Mouse (Mus musculus) liver, embryonic 11.5 days (tissue): ENCODE measurements around the gene St7. TPM values are rescaled to one million over a fixed set of nuclear protein-coding genes. Genes with fewer than 3 reads are reported as not detected.

Source experiments
- ATAC-seq: fragments of 200-750 bp; cut with Nextera tagmentation; replicated peaks from 2 replicates; pipeline ENCODE4 v1.8.0; 2017; ENCODE audit warnings: moderate number of reproducible peaks, mild to moderate bottlenecking, moderate TSS enrichment, moderate library complexity; ENCODE audit not compliant: low FRiP score
- DNase-seq: peaks from one replicate; pipeline ENCODE4 v3.0.0-alpha.2; 2017; ENCODE audit warnings: low spot score
- H3K27ac ChIP-seq: fragments of 300-500 bp; sonication (generic); 2 replicates; pipeline ENCODE4 v1.5.1; 2014; ENCODE audit warnings: mild to moderate bottlenecking, low read depth, low read length, control low read depth
- H3K27me3 ChIP-seq: fragments of 300-500 bp; sonication (generic); replicated peaks from 2 replicates; pipeline ENCODE4 v1.6.1; 2014; ENCODE audit warnings: low read length, mixed read lengths; ENCODE audit not compliant: control insufficient read depth, insufficient read depth
- H3K36me3 ChIP-seq: fragments of 300-500 bp; sonication (generic); 2 replicates; pipeline ENCODE4 v1.6.1; 2014; ENCODE audit warnings: mild to moderate bottlenecking, low read length, moderate library complexity, mixed read lengths; ENCODE audit not compliant: control insufficient read depth, insufficient read depth
- H3K4me1 ChIP-seq: fragments of 300-500 bp; sonication (generic); replicated peaks from 2 replicates; pipeline ENCODE4 v1.6.1; 2014; ENCODE audit warnings: low read length, mixed read lengths; ENCODE audit not compliant: control insufficient read depth, insufficient read depth
- H3K4me2 ChIP-seq: fragments of 300-500 bp; sonication (generic); 2 replicates; pipeline ENCODE4 v1.6.1; 2014; ENCODE audit warnings: mild to moderate bottlenecking, control low read depth, moderate library complexity
- H3K4me3 ChIP-seq: fragments of 300-500 bp; sonication (generic); 2 replicates; pipeline ENCODE4 v1.5.1; 2014; ENCODE audit warnings: low read depth, low read length, control low read depth
- H3K9ac ChIP-seq: fragments of 300-500 bp; sonication (generic); 2 replicates; pipeline ENCODE4 v1.6.1; 2014; ENCODE audit warnings: low read depth, low read length, control low read depth
- H3K9me3 ChIP-seq: fragments of 300-500 bp; sonication (generic); 2 replicates; pipeline ENCODE4 v1.6.1; 2016; ENCODE audit warnings: low read length, inconsistent platforms, mixed read lengths; ENCODE audit not compliant: control insufficient read depth
- WGBS: fragments of 180-500 bp; shearing (Covaris S2); extraction: QIAGEN DNeasy Blood & Tissue Kit; methylation state at CpG from one replicate; pipeline ENCODE4 v1.1.7; 2014; 5-methylcytosine and 5-hydroxymethylcytosine counted together
- polyA plus RNA-seq: library from polyadenylated mRNA; unstranded; fragments of >200 nt; fragmentation: Nextera tagmentation; extraction: Ambion mirVana; gene quantifications from 2 replicates; pipeline ENCODE4 v1.2.1, GENCODE M21; 2014

St7 gene
- polyA plus RNA-seq, 1 experiment from 2014 or later, result 18.6 TPM

- DNase-seq (no peak), ATAC-seq (no peak)
- Histone ChIP-seq H3K9ac (no peak overlapping the region), H3K27ac (no peak overlapping the region), H3K36me3 (no peaks in the 10 kb centered on the region), H3K4me3 (no peak overlapping the region), H3K4me2 (no peak overlapping the region), H3K4me1 (peaks cover 5% of the 10 kb centered on the region; the same call in 1 of the 2 replicates), H3K9me3 (no peaks in the 10 kb centered on the region), H3K27me3 (no peaks in the 10 kb centered on the region)
- WGBS, result 76% methylated on average over 3 of the region's 3 CpGs
These were observed 34.5 kb downstream of the St7 start for GRCm38 (mm10) chr6:17727241-17727640.

GRCm38 (mm10) chr6:17727891-17728790, 35.4 kb downstream of the St7 start:
- Histone ChIP-seq H3K4me2 (no peak overlapping the region), H3K36me3 (no peaks in the 10 kb centered on the region), H3K27me3 (no peaks in the 10 kb centered on the region), H3K9ac (no peak overlapping the region), H3K4me1 (peaks cover 5% of the 10 kb centered on the region; the same call in 1 of the 2 replicates), H3K27ac (no peak overlapping the region), H3K9me3 (no peaks in the 10 kb centered on the region), H3K4me3 (no peak overlapping the region)
- ATAC-seq (peak; percentile 55), DNase-seq (no peak)
- WGBS, result 73% methylated on average over 9 of the region's 9 CpGs

GRCm38 (mm10) chr6:17730122-17730521, 37.4 kb downstream of the St7 start:
- Histone ChIP-seq H3K27me3 (no peaks in the 10 kb centered on the region), H3K4me3 (no peak overlapping the region), H3K36me3 (no peaks in the 10 kb centered on the region), H3K4me1 (peaks cover 14% of the 10 kb centered on the region), H3K4me2 (no peak overlapping the region), H3K27ac (no peak overlapping the region), H3K9me3 (no peaks in the 10 kb centered on the region), H3K9ac (no peak overlapping the region)
- DNase-seq, result no peak
- ATAC-seq, result no peak
- 81% methylated on average over 6 of the region's 6 CpGs for WGBS

GRCm38 (mm10) chr6:17731694-17732093, 39.0 kb downstream of the St7 start:
- 70% methylated on average over 5 of the region's 5 CpGs for WGBS
- no peak overlapping the region for H3K9ac ChIP-seq
- ATAC-seq (no peak), DNase-seq (no peak)
- H3K27me3 ChIP-seq, result no peaks in the 10 kb centered on the region
- no peak overlapping the region for H3K4me2 ChIP-seq
- H3K36me3 ChIP-seq, result no peaks in the 10 kb centered on the region
- H3K4me3 ChIP-seq, result no peak overlapping the region
- H3K9me3 ChIP-seq, result no peaks in the 10 kb centered on the region
- H3K4me1 ChIP-seq, result peaks cover 16% of the 10 kb centered on the region
- H3K27ac ChIP-seq, result no peak overlapping the region

- Histone ChIP-seq H3K27ac (peak overlapping the region; percentile 38; the same call in 1 of the 2 replicates), H3K9ac (no peak overlapping the region), H3K9me3 (no peaks in the 10 kb centered on the region), H3K4me2 (peak overlapping the region; percentile 37), H3K4me1 (peaks cover 28% of the 10 kb centered on the region), H3K4me3 (no peak overlapping the region), H3K27me3 (no peaks in the 10 kb centered on the region), H3K36me3 (no peaks in the 10 kb centered on the region)
- DNase-seq (no peak), ATAC-seq (peak; percentile 78)
- 36% methylated on average over 8 of the region's 8 CpGs for WGBS
These were observed 41.2 kb downstream of the St7 start for GRCm38 (mm10) chr6:17733951-17734411.

- Histone ChIP-seq H3K27me3 (no peaks in the 10 kb centered on the region), H3K4me2 (peak overlapping the region; percentile 42), H3K9ac (no peak overlapping the region), H3K27ac (0 out of 2 replicates have a peak overlapping the region, but pooled peaks have one; percentile 19), H3K4me3 (no peak overlapping the region), H3K4me1 (peaks cover 44% of the 10 kb centered on the region), H3K36me3 (no peaks in the 10 kb centered on the region), H3K9me3 (no peaks in the 10 kb centered on the region)
- ATAC-seq (no peak; the same call in 1 of the 2 replicates), DNase-seq (no peak)
- WGBS, result 56% methylated on average over 8 of the region's 8 CpGs
These were observed 44.7 kb downstream of the St7 start for GRCm38 (mm10) chr6:17737262-17737948.

GRCm38 (mm10) chr6:17740128-17740527, 47.4 kb downstream of the St7 start:
- H3K9ac ChIP-seq, result no peak overlapping the region
- H3K9me3 ChIP-seq, result no peaks in the 10 kb centered on the region
- DNase-seq, result no peak
- no peak overlapping the region for H3K4me3 ChIP-seq
- no peak overlapping the region for H3K27ac ChIP-seq
- ATAC-seq, result no peak
- no peaks in the 10 kb centered on the region for H3K27me3 ChIP-seq
- peaks cover 45% of the 10 kb centered on the region for H3K4me1 ChIP-seq
- H3K36me3 ChIP-seq, result no peaks in the 10 kb centered on the region
- WGBS, result 92% methylated on average over 1 of the region's 1 CpGs
- H3K4me2 ChIP-seq, result no peak overlapping the region

- Histone ChIP-seq H3K4me1 (peaks cover 40% of the 10 kb centered on the region), H3K9ac (no peak overlapping the region; the same call in 1 of the 2 replicates), H3K4me2 (peak overlapping the region; percentile 2)
These were observed 48.9 kb downstream of the St7 start for GRCm38 (mm10) chr6:17741639-17742038.

More at GRCm38 (mm10) chr6:17741639-17742038, 48.9 kb downstream of the St7 start:
- Histone ChIP-seq H3K9me3 (no peaks in the 10 kb centered on the region), H3K27ac (peak overlapping the region; percentile 85; the same call in 1 of the 2 replicates), H3K36me3 (no peaks in the 10 kb centered on the region), H3K4me3 (no peak overlapping the region), H3K27me3 (no peaks in the 10 kb centered on the region)
- ATAC-seq (peak; percentile 60), DNase-seq (no peak)
- 43% methylated on average over 6 of the region's 6 CpGs for WGBS
